Mouse (Mus musculus): ENCODE measurements around the gene H2-M3. TPM values are rescaled to one million over a fixed set of nuclear protein-coding genes. Genes with fewer than 3 reads are reported as not detected.

H2-M3 gene
- polyA plus RNA-seq, 1 experiment = 2.0 TPM

GRCm38 (mm10) chr17:37280331-37280730 is 10.3 kb downstream of the H2-M3 start:
- H3K79me3 ChIP-seq (ENCODE audit: low read depth) = no peaks in the 10 kb centered on the region
- no peaks in the 10 kb centered on the region for H3K27me3 ChIP-seq (ENCODE audit: control insufficient read depth, insufficient read depth, insufficient read length)
- no peak overlapping the region for H3K4me3 ChIP-seq (ENCODE audit: insufficient read depth, poor library complexity, severe bottlenecking)
- H3K36me3 ChIP-seq (ENCODE audit: control insufficient read depth, insufficient read depth) = no peaks in the 10 kb centered on the region
- H3ac ChIP-seq (ENCODE audit: control insufficient read depth, insufficient read length, low read depth) = no peak overlapping the region
- no peaks in the 10 kb centered on the region for H3K79me2 ChIP-seq (ENCODE audit: control insufficient read depth, insufficient read depth)
- no peak for TF ChIP-seq MYOD1 (IDR thresholded peaks at IDR 0.05; ENCODE audit: control insufficient read depth, insufficient read length, low read depth)
- no peak for TF ChIP-seq USF1 (IDR thresholded peaks at IDR 0.05; ENCODE audit: low read depth)
- no peak for TF ChIP-seq MYOG (IDR thresholded peaks at IDR 0.05; ENCODE audit: control insufficient read depth, extremely low read depth, insufficient read length)
- TF ChIP-seq CEBPB (IDR thresholded peaks at IDR 0.05; ENCODE audit: low read depth) = no peak
- TF ChIP-seq FOSL1 (IDR thresholded peaks at IDR 0.05; ENCODE audit: insufficient read depth, low read length, poor library complexity, severe bottlenecking) = no peak
- no peak for TF ChIP-seq CTCF (IDR thresholded peaks at IDR 0.05; ENCODE audit: control insufficient read depth, insufficient read depth, insufficient read length)
- no peak for TF ChIP-seq MAX (IDR thresholded peaks at IDR 0.05)

- no peaks in the 10 kb centered on the region for H3K79me2 ChIP-seq (ENCODE audit: control insufficient read depth, insufficient read depth)
- no peaks in the 10 kb centered on the region for H3K79me3 ChIP-seq (ENCODE audit: low read depth)
- no peaks in the 10 kb centered on the region for H3K36me3 ChIP-seq (ENCODE audit: control insufficient read depth, insufficient read depth)
- H3ac ChIP-seq (ENCODE audit: control insufficient read depth, insufficient read length, low read depth) = no peak within 1 kb of the TSS
- TF ChIP-seq MYOD1 (IDR thresholded peaks at IDR 0.05; ENCODE audit: control insufficient read depth, insufficient read length, low read depth) (no peak), FOSL1 (IDR thresholded peaks at IDR 0.05; ENCODE audit: insufficient read depth, low read length, poor library complexity, severe bottlenecking) (no peak), MAX (IDR thresholded peaks at IDR 0.05) (no peak), CEBPB (IDR thresholded peaks at IDR 0.05; ENCODE audit: low read depth) (no peak), USF1 (IDR thresholded peaks at IDR 0.05; ENCODE audit: low read depth) (no peak), MYOG (IDR thresholded peaks at IDR 0.05; ENCODE audit: control insufficient read depth, extremely low read depth, insufficient read length) (no peak), CTCF (IDR thresholded peaks at IDR 0.05; ENCODE audit: control insufficient read depth, insufficient read depth, insufficient read length) (no peak)
- no peak within 1 kb of the TSS for H3K4me3 ChIP-seq (ENCODE audit: insufficient read depth, poor library complexity, severe bottlenecking)
- H3K27me3 ChIP-seq (ENCODE audit: control insufficient read depth, insufficient read depth, insufficient read length) = no peaks in the 10 kb centered on the region
These were observed 13.3 kb downstream of the H2-M3 start, which contains the start of gene Olfr99 for GRCm38 (mm10) chr17:37283360-37283759. Olfr99 (minus strand) TSS chr17:37283460.

GRCm38 (mm10) chr17:37304213-37304612 is 34.2 kb downstream of the H2-M3 start, which contains the start of gene Olfr101:
Olfr101 (minus strand) TSS chr17:37304313.
- no peaks in the 10 kb centered on the region for H3K27me3 ChIP-seq (ENCODE audit: control insufficient read depth, insufficient read depth, insufficient read length)
- no peaks in the 10 kb centered on the region for H3K79me2 ChIP-seq (ENCODE audit: control insufficient read depth, insufficient read depth)
- H3ac ChIP-seq (ENCODE audit: control insufficient read depth, insufficient read length, low read depth) = no peak within 1 kb of the TSS
- H3K4me3 ChIP-seq (ENCODE audit: insufficient read depth, poor library complexity, severe bottlenecking) = no peak within 1 kb of the TSS
- no peaks in the 10 kb centered on the region for H3K79me3 ChIP-seq (ENCODE audit: low read depth)
- TF ChIP-seq CTCF (IDR thresholded peaks at IDR 0.05; ENCODE audit: control insufficient read depth, insufficient read depth, insufficient read length) (no peak), USF1 (IDR thresholded peaks at IDR 0.05; ENCODE audit: low read depth) (no peak), MAX (IDR thresholded peaks at IDR 0.05) (no peak), FOSL1 (IDR thresholded peaks at IDR 0.05; ENCODE audit: insufficient read depth, low read length, poor library complexity, severe bottlenecking) (no peak), CEBPB (IDR thresholded peaks at IDR 0.05; ENCODE audit: low read depth) (no peak), MYOG (IDR thresholded peaks at IDR 0.05; ENCODE audit: control insufficient read depth, extremely low read depth, insufficient read length) (no peak), MYOD1 (IDR thresholded peaks at IDR 0.05; ENCODE audit: control insufficient read depth, insufficient read length, low read depth) (no peak)
- H3K36me3 ChIP-seq (ENCODE audit: control insufficient read depth, insufficient read depth) = no peaks in the 10 kb centered on the region

- Histone ChIP-seq H3K4me3 (ENCODE audit: insufficient read depth, poor library complexity, severe bottlenecking) (no peak overlapping the region), H3ac (ENCODE audit: control insufficient read depth, insufficient read length, low read depth) (no peak overlapping the region), H3K36me3 (ENCODE audit: control insufficient read depth, insufficient read depth) (no peaks in the 10 kb centered on the region), H3K79me2 (ENCODE audit: control insufficient read depth, insufficient read depth) (no peaks in the 10 kb centered on the region), H3K79me3 (ENCODE audit: low read depth) (no peaks in the 10 kb centered on the region), H3K27me3 (ENCODE audit: control insufficient read depth, insufficient read depth, insufficient read length) (no peaks in the 10 kb centered on the region)
- TF ChIP-seq CTCF (IDR thresholded peaks at IDR 0.05; ENCODE audit: control insufficient read depth, insufficient read depth, insufficient read length) (no peak), MYOD1 (IDR thresholded peaks at IDR 0.05; ENCODE audit: control insufficient read depth, insufficient read length, low read depth) (no peak), USF1 (IDR thresholded peaks at IDR 0.05; ENCODE audit: low read depth) (no peak)
These were observed 38.5 kb downstream of the H2-M3 start for GRCm38 (mm10) chr17:37308483-37308882.

- no peak for TF ChIP-seq CTCF (IDR thresholded peaks at IDR 0.05; ENCODE audit: control insufficient read depth, insufficient read depth, insufficient read length)
- TF ChIP-seq MYOD1 (IDR thresholded peaks at IDR 0.05; ENCODE audit: control insufficient read depth, insufficient read length, low read depth) = no peak
- no peak for TF ChIP-seq USF1 (IDR thresholded peaks at IDR 0.05; ENCODE audit: low read depth)
- no peak for TF ChIP-seq FOSL1 (IDR thresholded peaks at IDR 0.05; ENCODE audit: insufficient read depth, low read length, poor library complexity, severe bottlenecking)
- no peak for TF ChIP-seq MYOG (IDR thresholded peaks at IDR 0.05; ENCODE audit: control insufficient read depth, extremely low read depth, insufficient read length)
- TF ChIP-seq MAX (IDR thresholded peaks at IDR 0.05) = no peak
- no peak for TF ChIP-seq CEBPB (IDR thresholded peaks at IDR 0.05; ENCODE audit: low read depth)
- no peak overlapping the region for H3ac ChIP-seq (ENCODE audit: control insufficient read depth, insufficient read length, low read depth)
These were observed 40.2 kb downstream of the H2-M3 start for GRCm38 (mm10) chr17:37310146-37310699.

GRCm38 (mm10) chr17:37316954-37317353 is 46.9 kb downstream of the H2-M3 start, which contains the start of gene Olfr102:
Olfr102 (minus strand) TSS chr17:37317054.
- no peaks in the 10 kb centered on the region for H3K79me3 ChIP-seq (ENCODE audit: low read depth)
- H3K27me3 ChIP-seq (ENCODE audit: control insufficient read depth, insufficient read depth, insufficient read length) = no peaks in the 10 kb centered on the region
- H3K36me3 ChIP-seq (ENCODE audit: control insufficient read depth, insufficient read depth) = no peaks in the 10 kb centered on the region
- no peak within 1 kb of the TSS for H3ac ChIP-seq (ENCODE audit: control insufficient read depth, insufficient read length, low read depth)
- TF ChIP-seq FOSL1 (IDR thresholded peaks at IDR 0.05; ENCODE audit: insufficient read depth, low read length, poor library complexity, severe bottlenecking) = no peak
- TF ChIP-seq USF1 (IDR thresholded peaks at IDR 0.05; ENCODE audit: low read depth) = no peak
- no peak within 1 kb of the TSS for H3K4me3 ChIP-seq (ENCODE audit: insufficient read depth, poor library complexity, severe bottlenecking)
- H3K79me2 ChIP-seq (ENCODE audit: control insufficient read depth, insufficient read depth) = no peaks in the 10 kb centered on the region

More at GRCm38 (mm10) chr17:37310146-37310699, 40.2 kb downstream of the H2-M3 start:
- Histone ChIP-seq H3K4me3 (ENCODE audit: insufficient read depth, poor library complexity, severe bottlenecking) (no peak overlapping the region), H3K27me3 (ENCODE audit: control insufficient read depth, insufficient read depth, insufficient read length) (no peaks in the 10 kb centered on the region), H3K79me2 (ENCODE audit: control insufficient read depth, insufficient read depth) (no peaks in the 10 kb centered on the region), H3K36me3 (ENCODE audit: control insufficient read depth, insufficient read depth) (no peaks in the 10 kb centered on the region), H3K79me3 (ENCODE audit: low read depth) (no peaks in the 10 kb centered on the region)

Other genes with a start within 250 kb of the H2-M3 start
- gene Mog, start 246.8 kb upstream of the H2-M3 start, polyA plus RNA-seq (2012; fragmentation: generic; extraction: Trizol) = 0.02 TPM
- gene Gabbr1, start 224.3 kb upstream of the H2-M3 start, polyA plus RNA-seq (2012; fragmentation: generic; extraction: Trizol) = 6.1 TPM
- not detected for gene Olfr90, start 181.7 kb upstream of the H2-M3 start, polyA plus RNA-seq (2012; fragmentation: generic; extraction: Trizol)
- not detected for gene Olfr91, start 171.9 kb upstream of the H2-M3 start, polyA plus RNA-seq (2012; fragmentation: generic; extraction: Trizol)
- gene Olfr92, start 150.1 kb upstream of the H2-M3 start, polyA plus RNA-seq (2012; fragmentation: generic; extraction: Trizol) = not detected
- not detected for gene Olfr93, start 108.7 kb upstream of the H2-M3 start, polyA plus RNA-seq (2012; fragmentation: generic; extraction: Trizol)
- gene Ubd, start 76.3 kb upstream of the H2-M3 start, polyA plus RNA-seq (2012; fragmentation: generic; extraction: Trizol) = not detected
- gene Olfr94, start 69.2 kb upstream of the H2-M3 start, polyA plus RNA-seq (2012; fragmentation: generic; extraction: Trizol) = not detected
- gene Olfr95, start 57.1 kb upstream of the H2-M3 start, polyA plus RNA-seq (2012; fragmentation: generic; extraction: Trizol) = not detected
- gene Olfr96, start 50.1 kb upstream of the H2-M3 start, polyA plus RNA-seq (2012; fragmentation: generic; extraction: Trizol) = not detected
- gene Olfr97, start 32.9 kb upstream of the H2-M3 start, polyA plus RNA-seq (2012; fragmentation: generic; extraction: Trizol) = not detected
- not detected for gene Olfr98, start 6.5 kb upstream of the H2-M3 start, polyA plus RNA-seq (2012; fragmentation: generic; extraction: Trizol)
- gene Olfr99, start 13.2 kb downstream of the H2-M3 start, polyA plus RNA-seq (2012; fragmentation: generic; extraction: Trizol) = not detected
- not detected for gene Olfr101, start 34.1 kb downstream of the H2-M3 start, polyA plus RNA-seq (2012; fragmentation: generic; extraction: Trizol)
- gene Olfr102, start 46.8 kb downstream of the H2-M3 start, polyA plus RNA-seq (2012; fragmentation: generic; extraction: Trizol) = not detected
- not detected for gene Olfr103, start 69.5 kb downstream of the H2-M3 start, polyA plus RNA-seq (2012; fragmentation: generic; extraction: Trizol)
- gene Olfr104-ps, start 89.4 kb downstream of the H2-M3 start, polyA plus RNA-seq (2012; fragmentation: generic; extraction: Trizol) = not detected
- not detected for gene Olfr105-ps, start 108.8 kb downstream of the H2-M3 start, polyA plus RNA-seq (2012; fragmentation: generic; extraction: Trizol)
- not detected for gene Olfr106-ps, start 120.2 kb downstream of the H2-M3 start, polyA plus RNA-seq (2012; fragmentation: generic; extraction: Trizol)
- gene Olfr107, start 129.0 kb downstream of the H2-M3 start, polyA plus RNA-seq (2012; fragmentation: generic; extraction: Trizol) = not detected
- gene Olfr108, start 175.3 kb downstream of the H2-M3 start, polyA plus RNA-seq (2012; fragmentation: generic; extraction: Trizol) = not detected
- gene Olfr109, start 188.7 kb downstream of the H2-M3 start, polyA plus RNA-seq (2012; fragmentation: generic; extraction: Trizol) = not detected
- not detected for gene H2-M2, start 213.3 kb downstream of the H2-M3 start, polyA plus RNA-seq (2012; fragmentation: generic; extraction: Trizol)
- gene Olfr110, start 222.2 kb downstream of the H2-M3 start, polyA plus RNA-seq (2012; fragmentation: generic; extraction: Trizol) = not detected
- not detected for gene Olfr111, start 237.8 kb downstream of the H2-M3 start, polyA plus RNA-seq (2012; fragmentation: generic; extraction: Trizol)